Mouse (Mus musculus): ENCODE measurements at regions not wholly inside any gene's neighbourhood (a gene's known extent, or its start where the extent isn't known, plus 50 kb on each side); places are given as distances from the start of the nearest gene placed in this dataset.

- TF ChIP-seq CTCF (IDR thresholded peaks at IDR 0.05; ENCODE audit: control insufficient read depth, insufficient read depth, low read length) (no peak), POLR2A (IDR thresholded peaks at IDR 0.05; ENCODE audit: borderline replicate concordance, control insufficient read depth, low read depth, low read length) (no peak)
Observed at GRCm38 (mm10) chr3:143155556-143155955, 273.8 kb upstream of the Pkn2 start.
